Mouse (Mus musculus) ES-E14 (cell line): ENCODE results near the gene Ptprm. TPM values are rescaled to one million over a fixed set of nuclear protein-coding genes. Genes with fewer than 3 reads are reported as not detected.
A peak's percentile ranks its signal among the peaks of the same experiment; 100 is the strongest.

ENCODE experiments used
- DNase-seq: peaks from one replicate; pipeline ENCODE4 v3.0.0-alpha.2; 2013; ENCODE audit warnings: low read depth, low spot score
- H3K27ac ChIP-seq: 2 replicates; pipeline ENCODE4 v1.5.1; 2012; ENCODE audit warnings: low read depth, mild to moderate bottlenecking, low read length, moderate library complexity, mixed read lengths; ENCODE audit not compliant: poor library complexity, insufficient read depth, severe bottlenecking
- H3K36me3 ChIP-seq: 2 replicates; pipeline ENCODE4 v1.6.1; 2012; ENCODE audit warnings: mild to moderate bottlenecking, low read length, moderate library complexity, mixed read lengths; ENCODE audit not compliant: control insufficient read depth, poor library complexity, insufficient read depth, severe bottlenecking
- H3K4me1 ChIP-seq, 2 experiments: fragments of 150-350 bp in 1 of 2; sonication (generic) in 1 of 2; 2 replicates each; pipeline ENCODE4 v1.6.1; 2012; ENCODE audit warnings: low read length in 2 of 2, mild to moderate bottlenecking in 1 of 2, mixed read lengths in 1 of 2; ENCODE audit not compliant: control insufficient read depth in 2 of 2, insufficient read depth in 2 of 2, poor library complexity in 1 of 2
- H3K4me3 ChIP-seq, 2 experiments: fragments of 150-350 bp in 1 of 2; sonication (generic) in 1 of 2; 2 replicates each; pipeline ENCODE4 v1.5.1; 2012; ENCODE audit warnings: low read length in 2 of 2, low read depth in 1 of 2, mild to moderate bottlenecking in 1 of 2, mixed read lengths in 1 of 2; ENCODE audit not compliant: insufficient read depth in 1 of 2, poor library complexity in 1 of 2, severe bottlenecking in 1 of 2
- H3K9ac ChIP-seq: 2 replicates; pipeline ENCODE4 v1.6.1; 2012; ENCODE audit warnings: low read depth, mild to moderate bottlenecking, low read length, mixed read lengths; ENCODE audit not compliant: poor library complexity, insufficient read depth, severe bottlenecking
- H3K9me3 ChIP-seq: fragments of 150-350 bp; sonication (generic); 2 replicates; pipeline ENCODE4 v1.6.1; 2012; ENCODE audit warnings: low read depth, mild to moderate bottlenecking, low read length; ENCODE audit not compliant: control insufficient read depth, insufficient read depth
- CHD2 ChIP-seq: IDR thresholded peaks from 2 replicates; pipeline ENCODE4 v1.6.1; 2014; ENCODE audit warnings: mild to moderate bottlenecking, low read depth, low read length, inconsistent platforms
- HCFC1 ChIP-seq: IDR thresholded peaks from 2 replicates; pipeline ENCODE4 v1.6.1; 2012; ENCODE audit warnings: low read length, inconsistent platforms, borderline replicate concordance; ENCODE audit not compliant: insufficient read depth
- MAFK ChIP-seq: IDR thresholded peaks from 2 replicates; pipeline ENCODE4 v1.6.1; 2014; ENCODE audit warnings: mild to moderate bottlenecking, low read depth, low read length, inconsistent platforms; ENCODE audit not compliant: insufficient read depth
- ZC3H11A ChIP-seq: IDR thresholded peaks from 2 replicates; pipeline ENCODE4 v1.6.1; 2012; ENCODE audit warnings: low read depth, mild to moderate bottlenecking, inconsistent platforms, low read length, borderline replicate concordance
- ZNF384 ChIP-seq: IDR thresholded peaks from 2 replicates; pipeline ENCODE4 v1.6.1; 2012; ENCODE audit warnings: low read depth, low read length, inconsistent platforms
- in situ Hi-C, 2 experiments: fragments of 600-800 bp; cut with MboI; formaldehyde crosslinking; loops; one replicate each; pipeline ENCODE4 v1.15.1; 2025; ENCODE audit warnings: low sequenced_read_pairs in 2 of 2, inconsistent platforms in 1 of 2; ENCODE audit not compliant: unreplicated experiment in 2 of 2
- total RNA-seq: library from RNA; depleted of rRNA; stranded (reverse); fragments of 300-350 nt; gene quantifications from 2 replicates; pipeline ENCODE4 v1.2.3, GENCODE M21; 2012

Ptprm gene
- total RNA-seq, 1 experiment = 2.9 TPM

DNA sequence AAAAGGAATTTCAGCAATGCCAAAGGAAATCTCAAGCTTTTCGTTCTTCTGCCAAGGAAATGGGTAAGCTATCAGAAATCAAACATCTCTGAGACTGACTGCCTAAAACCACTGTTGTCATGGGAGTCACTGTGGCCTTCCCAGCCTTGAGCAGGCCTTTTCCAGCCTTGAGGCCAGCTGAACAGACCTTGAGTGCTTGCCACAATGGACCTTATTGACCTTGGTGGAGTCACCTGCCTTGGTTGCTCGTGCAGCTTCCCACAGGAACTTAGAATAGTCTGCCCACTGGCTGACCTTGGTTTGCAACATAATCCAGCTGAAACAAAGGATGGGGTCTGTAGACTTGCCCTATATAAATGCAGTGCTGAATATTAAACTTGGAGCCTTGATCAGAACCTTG, 395.5 kb downstream of the Ptprm start:
- in situ Hi-C loops = no loop called here
- H3K4me1 ChIP-seq = no peaks in the 10 kb centered on the region
- no peaks in the 10 kb centered on the region for H3K36me3 ChIP-seq
- no peak overlapping the region for H3K9ac ChIP-seq
- TF ChIP-seq ZNF384 (no peak), ZC3H11A (no peak), HCFC1 (no peak), MAFK (no peak), CHD2 (no peak)
- no peaks in the 10 kb centered on the region for H3K9me3 ChIP-seq
- no peak for DNase-seq
- no peak overlapping the region for H3K4me3 ChIP-seq
- no peak overlapping the region for H3K27ac ChIP-seq

DNA sequence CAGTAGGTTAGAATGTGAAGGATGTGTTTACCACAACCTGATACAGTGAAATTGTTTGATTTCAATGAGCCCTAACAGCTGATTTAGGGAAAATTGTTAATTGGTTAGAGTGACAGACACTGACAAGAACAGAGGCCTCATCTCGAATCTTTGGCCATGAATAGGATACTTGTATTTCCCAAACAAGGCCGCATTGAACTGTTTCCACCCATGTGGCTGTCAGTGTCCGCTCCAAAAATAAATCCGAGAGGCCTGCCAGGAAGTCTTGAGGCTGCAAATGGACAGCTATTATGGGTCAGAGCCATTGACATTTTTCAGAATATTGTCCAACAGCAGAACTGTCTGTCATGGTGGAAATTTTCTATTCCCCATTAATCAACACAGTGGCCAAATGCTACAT, 409.8 kb downstream of the Ptprm start:
- Histone ChIP-seq H3K4me1 (no peaks in the 10 kb centered on the region), H3K36me3 (no peaks in the 10 kb centered on the region), H3K27ac (no peak overlapping the region), H3K9me3 (no peaks in the 10 kb centered on the region), H3K9ac (no peak overlapping the region), H3K4me3 (no peak overlapping the region)
- TF ChIP-seq ZNF384 = no peak
- TF ChIP-seq ZC3H11A = no peak
- no peak for TF ChIP-seq CHD2
- no peak for TF ChIP-seq MAFK
- no peak for TF ChIP-seq HCFC1
- in situ Hi-C loops = no loop called here
- DNase-seq = no peak

DNA sequence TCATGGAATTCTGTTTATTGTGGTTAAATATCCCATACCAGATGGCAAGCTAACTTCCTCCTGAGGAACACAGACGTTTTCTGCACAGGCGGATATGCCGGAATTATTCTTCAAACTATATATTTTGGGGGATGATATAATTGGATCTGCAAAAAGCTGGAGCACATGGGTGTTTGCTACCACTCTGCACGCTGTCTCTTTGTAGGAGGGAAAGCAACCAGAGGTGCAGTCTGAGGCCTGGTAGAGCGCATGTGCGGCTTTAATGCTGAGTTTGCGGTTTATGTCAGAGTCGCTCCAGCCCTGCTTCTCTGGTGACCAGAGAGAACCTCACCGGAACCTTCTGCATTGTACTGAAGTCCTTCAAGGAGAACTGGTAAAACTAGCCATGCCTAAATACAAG, 410.7 kb downstream of the Ptprm start:
- DNase-seq = no peak
- Histone ChIP-seq H3K9ac (no peak overlapping the region), H3K36me3 (no peaks in the 10 kb centered on the region), H3K4me3 (no peak overlapping the region), H3K4me1 (no peaks in the 10 kb centered on the region), H3K27ac (no peak overlapping the region), H3K9me3 (no peaks in the 10 kb centered on the region)
- TF ChIP-seq ZNF384 (no peak), MAFK (peak; percentile 85)
- in situ Hi-C loops = no loop called here

DNA sequence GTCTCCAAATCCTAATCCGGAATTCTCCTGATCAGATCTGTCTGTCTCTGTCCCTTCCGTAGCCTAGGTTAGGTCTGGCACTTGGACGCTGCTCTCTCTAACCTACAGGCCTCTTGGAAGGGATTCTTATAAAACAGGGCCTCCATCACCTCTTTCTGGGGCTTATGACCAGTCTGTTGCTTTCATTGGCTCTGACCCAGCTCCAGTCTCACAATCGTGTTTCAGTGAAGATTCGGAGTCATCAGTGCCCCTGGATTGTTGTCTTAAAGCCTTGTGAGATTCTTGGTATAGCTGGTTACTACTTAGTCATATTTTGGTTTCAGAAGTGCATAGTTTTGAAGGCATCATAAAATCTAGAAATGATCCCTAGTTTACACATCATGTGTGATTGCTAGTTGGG, 428.6 kb downstream of the Ptprm start:
- no peak overlapping the region for H3K9ac ChIP-seq
- no peak overlapping the region for H3K27ac ChIP-seq
- H3K36me3 ChIP-seq = no peaks in the 10 kb centered on the region
- no peak for DNase-seq
- no peak overlapping the region for H3K4me3 ChIP-seq
- no peaks in the 10 kb centered on the region for H3K4me1 ChIP-seq
- TF ChIP-seq ZNF384 (no peak), MAFK (no peak), CHD2 (no peak), HCFC1 (no peak), ZC3H11A (no peak)
- H3K9me3 ChIP-seq = no peaks in the 10 kb centered on the region
- in situ Hi-C loops = no loop called here

DNA sequence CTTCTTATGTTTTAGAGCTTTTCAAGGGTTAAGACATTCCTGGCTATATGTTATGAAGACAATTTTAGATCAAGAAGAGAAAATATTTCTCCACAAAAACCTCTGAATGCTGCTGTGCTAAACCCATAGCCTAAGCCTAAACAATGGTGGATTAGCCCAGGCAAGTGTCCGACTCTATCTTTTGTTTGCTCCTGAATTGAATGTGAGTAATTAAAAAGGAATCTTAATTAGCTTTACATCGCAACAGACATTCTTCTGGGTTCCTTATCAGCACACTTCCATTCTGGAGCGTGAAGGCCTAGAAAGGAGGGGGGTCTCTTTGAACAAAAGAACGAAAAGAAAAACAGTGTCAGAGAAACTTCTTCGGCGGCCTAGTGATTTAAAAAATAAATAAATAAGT, 439.6 kb downstream of the Ptprm start:
- no peak overlapping the region for H3K9ac ChIP-seq
- H3K9me3 ChIP-seq = no peaks in the 10 kb centered on the region
- H3K4me1 ChIP-seq = no peaks in the 10 kb centered on the region
- H3K36me3 ChIP-seq = no peaks in the 10 kb centered on the region
- no peak for DNase-seq
- TF ChIP-seq CHD2 (no peak), MAFK (no peak)
- no peak overlapping the region for H3K27ac ChIP-seq
- in situ Hi-C loops = no loop called here
- no peak overlapping the region for H3K4me3 ChIP-seq
